Mouse (Mus musculus) liver, embryonic 12.5 days (tissue): ENCODE measurements around the gene Kat7. TPM values are rescaled to one million over a fixed set of nuclear protein-coding genes. Genes with fewer than 3 reads are reported as not detected.

Experiments used
- ATAC-seq: fragments of 200-750 bp; cut with Nextera tagmentation; 2 replicates; pipeline ENCODE4 v1.8.0; 2017; ENCODE audit warnings: moderate number of reproducible peaks, mild to moderate bottlenecking, moderate library complexity
- H3K27ac ChIP-seq: fragments of 300-500 bp; sonication (generic); 2 replicates; pipeline ENCODE4 v1.5.1; 2016; ENCODE audit warnings: mild to moderate bottlenecking
- H3K27me3 ChIP-seq: fragments of 300-500 bp; sonication (generic); replicated peaks from 2 replicates; pipeline ENCODE4 v1.6.1; 2016; ENCODE audit warnings: mild to moderate bottlenecking, moderate library complexity
- H3K36me3 ChIP-seq: fragments of 300-500 bp; sonication (generic); 2 replicates; pipeline ENCODE4 v1.6.1; 2016; ENCODE audit warnings: mild to moderate bottlenecking, moderate library complexity
- H3K4me1 ChIP-seq: fragments of 300-500 bp; sonication (generic); 2 replicates; pipeline ENCODE4 v1.6.1; 2016
- H3K4me2 ChIP-seq: fragments of 300-500 bp; sonication (generic); 2 replicates; pipeline ENCODE4 v1.6.1; 2016; ENCODE audit warnings: mild to moderate bottlenecking, moderate library complexity
- H3K4me3 ChIP-seq: fragments of 300-500 bp; sonication (generic); 2 replicates; pipeline ENCODE4 v1.5.1; 2016; ENCODE audit warnings: mild to moderate bottlenecking, moderate library complexity
- H3K9ac ChIP-seq: fragments of 300-500 bp; sonication (generic); 2 replicates; pipeline ENCODE4 v1.6.1; 2016; ENCODE audit warnings: mild to moderate bottlenecking, moderate library complexity
- H3K9me3 ChIP-seq: fragments of 300-500 bp; sonication (generic); replicated peaks from 2 replicates; pipeline ENCODE4 v1.6.1; 2016; ENCODE audit warnings: mild to moderate bottlenecking, moderate library complexity
- WGBS: fragments of 180-500 bp; shearing (Covaris S2); methylation state at CpG from one replicate; pipeline ENCODE4 v1.1.7; 2016; ENCODE audit not compliant: insufficient replicate concordance; 5-methylcytosine and 5-hydroxymethylcytosine counted together
- polyA plus RNA-seq: library from polyadenylated mRNA; unstranded; fragments of >200 nt; fragmentation: Nextera tagmentation; extraction: Ambion mirVana; gene quantifications from 2 replicates; pipeline ENCODE4 v1.2.1, GENCODE M21; 2016

Kat7 gene
- polyA plus RNA-seq, 1 experiment from 2014 or later: 49.5 TPM

GRCm38 (mm10) chr11:95251295-95251694, 58.8 kb downstream of the Kat7 start:
- no peak for ATAC-seq
- no peaks in the 10 kb centered on the region for H3K36me3 ChIP-seq
- peak overlapping the region; percentile 15; the same call in 1 of the 2 replicates for H3K27ac ChIP-seq
- H3K9me3 ChIP-seq: no peaks in the 10 kb centered on the region
- WGBS: 3% methylated on average over 11 of the region's 11 CpGs
- peaks cover 7% of the 10 kb centered on the region; the same call in 1 of the 2 replicates for H3K4me1 ChIP-seq
- H3K9ac ChIP-seq: no peak overlapping the region
- no peak overlapping the region for H3K4me2 ChIP-seq
- H3K4me3 ChIP-seq: no peak overlapping the region
- H3K27me3 ChIP-seq: peaks cover 17% of the 10 kb centered on the region

GRCm38 (mm10) chr11:95250110-95250509, 59.9 kb downstream of the Kat7 start:
- 13% methylated on average over 10 of the region's 10 CpGs for WGBS
- H3K4me1 ChIP-seq: peaks cover 7% of the 10 kb centered on the region; the same call in 1 of the 2 replicates
- no peak overlapping the region for H3K4me3 ChIP-seq
- no peaks in the 10 kb centered on the region for H3K36me3 ChIP-seq
- no peak overlapping the region; the same call in 1 of the 2 replicates for H3K4me2 ChIP-seq
- no peak overlapping the region for H3K9ac ChIP-seq
- H3K27me3 ChIP-seq: peaks cover 17% of the 10 kb centered on the region
- no peak for ATAC-seq
- no peaks in the 10 kb centered on the region for H3K9me3 ChIP-seq
- no peak overlapping the region for H3K27ac ChIP-seq

DNA sequence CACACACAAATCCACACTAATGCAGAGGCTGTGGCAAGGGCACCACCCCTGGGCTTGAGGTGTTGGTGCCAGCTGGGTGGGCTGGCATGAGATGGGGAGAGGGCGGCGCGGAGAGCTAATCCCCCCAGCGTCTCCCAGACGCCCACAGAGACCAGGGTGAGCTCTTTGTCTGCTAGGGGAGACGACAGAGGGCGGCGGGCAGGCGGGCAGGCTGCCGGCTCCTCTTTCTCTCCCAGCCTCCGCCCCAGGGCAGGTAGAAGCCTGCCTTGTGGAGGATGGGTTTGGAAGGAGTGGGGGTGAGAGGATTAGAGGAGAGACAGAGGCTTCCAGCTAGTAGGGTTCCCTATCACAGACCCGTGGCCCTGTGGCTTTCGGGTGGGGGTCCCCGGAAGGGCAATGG, 63.0 kb downstream of the Kat7 start:
- Histone ChIP-seq H3K4me3 (no peak overlapping the region), H3K27ac (no peak overlapping the region), H3K9me3 (no peaks in the 10 kb centered on the region), H3K36me3 (no peaks in the 10 kb centered on the region), H3K4me1 (peaks cover 7% of the 10 kb centered on the region; the same call in 1 of the 2 replicates), H3K9ac (peak overlapping the region; percentile 13; the same call in 1 of the 2 replicates), H3K4me2 (no peak overlapping the region), H3K27me3 (peaks cover 21% of the 10 kb centered on the region)
- ATAC-seq: no peak
- WGBS: 62% methylated on average over 14 of the region's 14 CpGs

- 58% methylated on average over 7 of the region's 7 CpGs for WGBS
- H3K9ac ChIP-seq: no peak overlapping the region
- H3K4me1 ChIP-seq: peaks cover 5% of the 10 kb centered on the region; the same call in 1 of the 2 replicates
- no peaks in the 10 kb centered on the region for H3K9me3 ChIP-seq
- H3K27me3 ChIP-seq: peaks cover 22% of the 10 kb centered on the region
- no peaks in the 10 kb centered on the region for H3K36me3 ChIP-seq
- no peak overlapping the region for H3K27ac ChIP-seq
- H3K4me2 ChIP-seq: no peak overlapping the region
- ATAC-seq: no peak
- H3K4me3 ChIP-seq: no peak overlapping the region
These were observed 64.6 kb downstream of the Kat7 start for GRCm38 (mm10) chr11:95245456-95245855.

DNA sequence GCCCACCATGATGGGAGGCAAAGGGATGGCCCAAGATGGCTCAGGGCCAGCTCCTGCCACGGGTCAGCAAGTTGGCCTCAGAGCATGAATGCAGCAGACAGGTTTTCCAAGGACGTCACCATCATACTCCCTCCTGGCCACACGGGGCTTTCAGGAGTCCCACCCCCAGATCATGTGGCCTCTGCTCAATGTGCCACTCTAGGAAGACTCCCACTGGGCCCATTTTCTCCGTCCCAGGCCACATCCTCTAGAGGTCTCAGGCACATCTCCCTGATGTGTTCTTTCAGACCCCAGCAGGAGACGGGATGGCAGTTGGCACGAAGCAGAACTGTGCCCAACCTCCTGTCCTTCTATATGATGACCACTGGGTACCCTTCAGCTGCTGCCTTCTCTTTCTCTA, 67.4 kb downstream of the Kat7 start:
- H3K9me3 ChIP-seq: no peaks in the 10 kb centered on the region
- ATAC-seq: no peak
- WGBS: 57% methylated on average over 6 of the region's 6 CpGs
- no peak overlapping the region for H3K4me2 ChIP-seq
- no peak overlapping the region for H3K9ac ChIP-seq
- 0 out of 2 replicates have a peak, but pooled peaks cover 17% of the 10 kb centered on the region for H3K27me3 ChIP-seq
- no peaks in the 10 kb centered on the region for H3K4me1 ChIP-seq
- no peaks in the 10 kb centered on the region for H3K36me3 ChIP-seq
- no peak overlapping the region for H3K27ac ChIP-seq
- H3K4me3 ChIP-seq: no peak overlapping the region

DNA sequence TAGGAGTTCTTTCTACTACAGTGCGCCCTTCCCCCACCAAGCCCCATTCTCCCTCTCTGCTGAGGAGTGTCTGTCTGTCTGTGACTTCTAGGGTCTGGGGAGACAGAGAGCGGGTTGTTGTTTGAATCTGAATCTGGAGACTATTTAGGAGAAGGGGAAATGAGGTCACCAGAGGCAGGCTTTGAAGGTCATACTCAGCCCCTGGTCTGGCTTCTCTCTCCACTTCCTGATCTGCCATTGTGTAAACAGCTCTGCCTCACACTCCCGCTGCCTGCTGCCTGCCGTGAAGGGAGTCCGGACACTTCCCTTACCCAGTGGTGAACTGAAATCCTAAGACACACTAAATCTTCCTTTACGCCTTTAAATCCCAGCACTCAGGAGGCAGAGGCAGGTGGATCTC, 71.6 kb downstream of the Kat7 start:
- peaks cover 41% of the 10 kb centered on the region for H3K27me3 ChIP-seq
- ATAC-seq: no peak

DNA sequence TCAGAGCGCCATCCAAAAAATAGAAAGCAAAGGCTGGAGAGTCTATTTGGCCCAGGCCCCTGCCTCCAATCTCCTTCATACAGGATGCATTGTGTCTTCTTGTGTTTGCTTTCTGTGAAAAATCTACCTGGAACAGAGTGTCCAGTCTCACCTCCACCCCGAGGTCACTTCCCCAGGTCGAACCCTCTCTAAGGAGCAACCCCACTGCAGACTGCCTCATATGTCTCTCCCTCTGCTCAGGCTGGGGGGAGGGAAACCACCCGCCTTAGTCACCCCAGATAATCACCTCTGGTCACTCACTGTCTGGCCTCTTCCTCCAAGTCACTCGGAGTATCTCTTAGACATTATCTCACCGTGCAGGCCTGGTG, 77.7 kb downstream of the Kat7 start:
- peaks cover 10% of the 10 kb centered on the region; the same call in 1 of the 2 replicates for H3K4me1 ChIP-seq
- no peaks in the 10 kb centered on the region for H3K9me3 ChIP-seq
- peaks cover 52% of the 10 kb centered on the region for H3K27me3 ChIP-seq
- WGBS: 13% methylated on average over 6 of the region's 6 CpGs
- ATAC-seq: no peak
- no peak overlapping the region for H3K4me3 ChIP-seq
- no peak overlapping the region for H3K9ac ChIP-seq
- H3K4me2 ChIP-seq: peak overlapping the region; percentile 37
- no peak overlapping the region for H3K27ac ChIP-seq
- H3K36me3 ChIP-seq: no peaks in the 10 kb centered on the region

More for the DNA sequence above, 71.6 kb downstream of the Kat7 start:
- no peaks in the 10 kb centered on the region for H3K36me3 ChIP-seq
- no peaks in the 10 kb centered on the region for H3K4me1 ChIP-seq
- H3K9ac ChIP-seq: no peak overlapping the region
- H3K27ac ChIP-seq: no peak overlapping the region
- no peaks in the 10 kb centered on the region for H3K9me3 ChIP-seq
- no peak overlapping the region for H3K4me3 ChIP-seq
- WGBS: 38% methylated on average over 6 of the region's 6 CpGs
- H3K4me2 ChIP-seq: no peak overlapping the region

DNA sequence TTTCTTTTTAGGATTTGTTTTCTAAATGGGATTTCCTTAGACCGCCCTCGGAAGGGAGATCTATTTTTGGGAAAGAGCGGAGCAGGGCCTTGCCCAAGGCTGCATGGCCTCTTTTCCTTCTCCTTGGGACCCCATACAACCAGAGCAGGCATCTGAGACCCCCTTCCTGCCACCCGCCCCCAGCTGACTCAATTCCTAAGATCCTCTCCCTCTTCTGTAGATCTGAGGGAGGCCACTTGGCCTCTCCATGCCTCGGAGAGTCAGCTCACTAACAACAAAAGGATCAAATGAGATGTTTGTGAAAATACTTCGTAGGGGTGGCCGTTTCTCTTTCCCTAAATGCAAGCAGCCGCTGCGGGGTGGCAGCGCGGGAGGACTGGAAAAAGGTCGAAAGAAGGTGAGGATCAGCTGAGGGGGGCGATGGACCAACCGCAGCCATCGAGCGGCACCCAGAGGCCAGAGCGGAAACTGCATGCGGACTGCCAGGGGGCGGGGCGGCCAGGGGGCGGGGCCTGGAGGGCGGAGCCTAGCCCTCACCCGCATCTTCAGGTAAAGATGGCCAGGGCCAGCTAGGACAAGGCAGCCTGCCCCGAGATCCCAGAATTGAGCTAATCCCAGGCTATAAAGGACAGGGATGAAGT, 78.2 kb downstream of the Kat7 start:
- Histone ChIP-seq H3K27me3 (peaks cover 49% of the 10 kb centered on the region), H3K4me3 (no peak overlapping the region)

GRCm38 (mm10) chr11:95227467-95227866, 82.6 kb downstream of the Kat7 start:
- Histone ChIP-seq H3K36me3 (no peaks in the 10 kb centered on the region), H3K27ac (no peak overlapping the region), H3K4me3 (no peak overlapping the region), H3K9ac (no peak overlapping the region), H3K27me3 (peaks cover 62% of the 10 kb centered on the region), H3K4me1 (peaks cover 22% of the 10 kb centered on the region), H3K4me2 (no peak overlapping the region), H3K9me3 (no peaks in the 10 kb centered on the region)
- ATAC-seq: no peak
- 41% methylated on average over 5 of the region's 5 CpGs for WGBS

More for the DNA sequence above, 78.2 kb downstream of the Kat7 start:
- WGBS: 11% methylated on average over 24 of the region's 24 CpGs
- Histone ChIP-seq H3K4me2 (peak overlapping the region; percentile 37), H3K9ac (no peak overlapping the region), H3K9me3 (no peaks in the 10 kb centered on the region), H3K27ac (no peak overlapping the region), H3K4me1 (peaks cover 10% of the 10 kb centered on the region; the same call in 1 of the 2 replicates), H3K36me3 (no peaks in the 10 kb centered on the region)
- peak; percentile 47 for ATAC-seq

- H3K4me3 ChIP-seq: no peak overlapping the region
- H3K9me3 ChIP-seq: no peaks in the 10 kb centered on the region
- H3K9ac ChIP-seq: no peak overlapping the region
- peaks cover 12% of the 10 kb centered on the region for H3K4me1 ChIP-seq
- H3K4me2 ChIP-seq: no peak overlapping the region
- peaks cover 64% of the 10 kb centered on the region for H3K27me3 ChIP-seq
- H3K36me3 ChIP-seq: no peaks in the 10 kb centered on the region
- WGBS: 21% methylated on average over 7 of the region's 7 CpGs
- ATAC-seq: no peak
- H3K27ac ChIP-seq: no peak overlapping the region
These were observed 84.6 kb downstream of the Kat7 start for GRCm38 (mm10) chr11:95225448-95225847.
